Mouse (Mus musculus) lung, embryonic 16.5 days (tissue): ENCODE measurements around the gene Ap3m1. TPM values are rescaled to one million over a fixed set of nuclear protein-coding genes. Genes with fewer than 3 reads are reported as not detected.

Experiments
- ATAC-seq: fragments of 200-750 bp; cut with Nextera tagmentation; 2 replicates; pipeline ENCODE4 v1.8.0; 2017; ENCODE audit warnings: low read depth, mild to moderate bottlenecking, moderate library complexity
- H3K27ac ChIP-seq: fragments of 300-500 bp; sonication (generic); 2 replicates; pipeline ENCODE4 v1.5.1; 2014; ENCODE audit warnings: mild to moderate bottlenecking, control low read depth, low read length
- H3K27me3 ChIP-seq: fragments of 300-500 bp; sonication (generic); 2 replicates; pipeline ENCODE4 v1.6.1; 2014; ENCODE audit warnings: low read depth, low read length, mixed read lengths; ENCODE audit not compliant: control insufficient read depth, insufficient read depth
- H3K36me3 ChIP-seq: fragments of 300-500 bp; sonication (generic); 2 replicates; pipeline ENCODE4 v1.6.1; 2014; ENCODE audit warnings: low read length; ENCODE audit not compliant: control insufficient read depth, insufficient read depth
- H3K4me1 ChIP-seq: fragments of 300-500 bp; sonication (generic); replicated peaks from 2 replicates; pipeline ENCODE4 v1.6.1; 2014; ENCODE audit warnings: low read length, mixed read lengths; ENCODE audit not compliant: control insufficient read depth, insufficient read depth
- H3K4me2 ChIP-seq: fragments of 300-500 bp; sonication (generic); 2 replicates; pipeline ENCODE4 v1.6.1; 2014; ENCODE audit warnings: low read depth, low read length, control low read depth
- H3K4me3 ChIP-seq: fragments of 300-500 bp; sonication (generic); 2 replicates; pipeline ENCODE4 v1.5.1; 2014; ENCODE audit warnings: mild to moderate bottlenecking, low read length, control low read depth
- H3K9ac ChIP-seq: fragments of 300-500 bp; sonication (generic); 2 replicates; pipeline ENCODE4 v1.6.1; 2014; ENCODE audit warnings: low read length, control low read depth
- H3K9me3 ChIP-seq: fragments of 300-500 bp; sonication (generic); 2 replicates; pipeline ENCODE4 v1.6.1; 2016; ENCODE audit warnings: low read length; ENCODE audit not compliant: control insufficient read depth
- WGBS: fragments of 180-500 bp; shearing (Covaris S2); extraction: QIAGEN DNeasy Blood & Tissue Kit; methylation state at CpG from one replicate; pipeline ENCODE4 v1.1.7; 2014; 5-methylcytosine and 5-hydroxymethylcytosine counted together
- polyA plus RNA-seq: library from polyadenylated mRNA; unstranded; fragments of >200 nt; fragmentation: Nextera tagmentation; extraction: Ambion mirVana; gene quantifications from 2 replicates; pipeline ENCODE4 v1.2.1, GENCODE M21; 2015

Gene Ap3m1
- polyA plus RNA-seq, 1 experiment from 2014 or later: 83.5 TPM

- H3K27me3 ChIP-seq: no peaks in the 10 kb centered on the region
- ATAC-seq: no peak
- no peak overlapping the region for H3K27ac ChIP-seq
Observed at GRCm38 (mm10) chr14:21053586-21053985, 1.3 kb upstream of the Ap3m1 start.

GRCm38 (mm10) chr14:21053151-21053550, 843 bp upstream of the Ap3m1 start:
- no peak for ATAC-seq
- Histone ChIP-seq H3K9me3 (no peaks in the 10 kb centered on the region), H3K36me3 (no peaks in the 10 kb centered on the region; the same call in 1 of the 2 replicates), H3K4me1 (peaks cover 14% of the 10 kb centered on the region; the same call in 1 of the 2 replicates), H3K4me3 (peak overlapping the region; percentile 95), H3K9ac (peak overlapping the region; percentile 85), H3K27me3 (no peaks in the 10 kb centered on the region), H3K4me2 (peak overlapping the region; percentile 62), H3K27ac (peak overlapping the region; percentile 86)
- WGBS: 3% methylated on average over 8 of the region's 8 CpGs

More at GRCm38 (mm10) chr14:21053586-21053985, 1.3 kb upstream of the Ap3m1 start:
- H3K4me2 ChIP-seq: peak overlapping the region; percentile 62
- WGBS: 39% methylated on average over 7 of the region's 7 CpGs
- peaks cover 14% of the 10 kb centered on the region; the same call in 1 of the 2 replicates for H3K4me1 ChIP-seq
- no peaks in the 10 kb centered on the region; the same call in 1 of the 2 replicates for H3K36me3 ChIP-seq
- no peaks in the 10 kb centered on the region for H3K9me3 ChIP-seq
- peak overlapping the region; percentile 85; the same call in 1 of the 2 replicates for H3K9ac ChIP-seq
- peak overlapping the region; percentile 95 for H3K4me3 ChIP-seq

- Histone ChIP-seq H3K4me3 (peak overlapping the region; percentile 95), H3K36me3 (no peaks in the 10 kb centered on the region; the same call in 1 of the 2 replicates), H3K27me3 (no peaks in the 10 kb centered on the region), H3K4me1 (peaks cover 14% of the 10 kb centered on the region; the same call in 1 of the 2 replicates), H3K9me3 (no peaks in the 10 kb centered on the region), H3K4me2 (peak overlapping the region; percentile 62), H3K27ac (peak overlapping the region; percentile 86), H3K9ac (peak overlapping the region; percentile 85)
- WGBS: under 1% methylated on average over 22 of the region's 25 CpGs
- peak; percentile 78 for ATAC-seq
Observed at GRCm38 (mm10) chr14:21052781-21053130, 448 bp upstream of the Ap3m1 start.

- peak overlapping the region; percentile 85 for H3K27ac ChIP-seq
- no peak; the same call in 1 of the 2 replicates for ATAC-seq
- H3K36me3 ChIP-seq: no peaks in the 10 kb centered on the region
- no peaks in the 10 kb centered on the region for H3K27me3 ChIP-seq
- H3K4me1 ChIP-seq: peaks cover 14% of the 10 kb centered on the region; the same call in 1 of the 2 replicates
- H3K9me3 ChIP-seq: no peaks in the 10 kb centered on the region
- H3K9ac ChIP-seq: peak overlapping the region; percentile 85
- H3K4me3 ChIP-seq: peak overlapping the region; percentile 95
- H3K4me2 ChIP-seq: peak overlapping the region; percentile 62
- 4% methylated on average over 28 of the region's 28 CpGs for WGBS
Observed at GRCm38 (mm10) chr14:21051380-21052111, 762 bp downstream of the Ap3m1 start.

GRCm38 (mm10) chr14:21050734-21051133, 1.6 kb downstream of the Ap3m1 start:
- peaks cover 14% of the 10 kb centered on the region; the same call in 1 of the 2 replicates for H3K4me1 ChIP-seq
- no peak overlapping the region for H3K4me3 ChIP-seq
- no peak overlapping the region for H3K9ac ChIP-seq
- no peak for ATAC-seq
- no peak overlapping the region for H3K27ac ChIP-seq
- no peaks in the 10 kb centered on the region for H3K36me3 ChIP-seq
- WGBS: 74% methylated on average over 3 of the region's 3 CpGs
- H3K27me3 ChIP-seq: no peaks in the 10 kb centered on the region
- 0 out of 2 replicates have a peak overlapping the region, but pooled peaks have one; percentile 62 for H3K4me2 ChIP-seq
- H3K9me3 ChIP-seq: no peaks in the 10 kb centered on the region

- ATAC-seq: no peak
- no peak overlapping the region for H3K4me2 ChIP-seq
- no peak overlapping the region for H3K27ac ChIP-seq
- H3K27me3 ChIP-seq: no peaks in the 10 kb centered on the region
- H3K36me3 ChIP-seq: peaks cover 2% of the 10 kb centered on the region; the same call in 1 of the 2 replicates
- H3K9me3 ChIP-seq: no peaks in the 10 kb centered on the region
- no peak overlapping the region for H3K4me3 ChIP-seq
- H3K4me1 ChIP-seq: peaks cover 11% of the 10 kb centered on the region; the same call in 1 of the 2 replicates
- no peak overlapping the region for H3K9ac ChIP-seq
Observed at GRCm38 (mm10) chr14:21048879-21049278, 3.4 kb downstream of the Ap3m1 start.

- no peak overlapping the region for H3K27ac ChIP-seq
- H3K4me3 ChIP-seq: no peak overlapping the region
- H3K4me2 ChIP-seq: no peak overlapping the region
- H3K9ac ChIP-seq: no peak overlapping the region
- no peaks in the 10 kb centered on the region for H3K27me3 ChIP-seq
- H3K4me1 ChIP-seq: 0 out of 2 replicates have a peak, but pooled peaks cover 4% of the 10 kb centered on the region
- WGBS: 87% methylated on average over 2 of the region's 2 CpGs
- H3K36me3 ChIP-seq: peaks cover 2% of the 10 kb centered on the region; the same call in 1 of the 2 replicates
- ATAC-seq: no peak
- no peaks in the 10 kb centered on the region for H3K9me3 ChIP-seq
Observed at GRCm38 (mm10) chr14:21047840-21048239, 4.5 kb downstream of the Ap3m1 start.

- H3K36me3 ChIP-seq: peaks cover 24% of the 10 kb centered on the region
Observed at GRCm38 (mm10) chr14:21039623-21040022, 12.7 kb downstream of the Ap3m1 start.

GRCm38 (mm10) chr14:21039077-21039476, 13.2 kb downstream of the Ap3m1 start:
- Histone ChIP-seq H3K4me3 (no peak overlapping the region), H3K36me3 (peaks cover 24% of the 10 kb centered on the region), H3K27ac (no peak overlapping the region), H3K4me2 (no peak overlapping the region), H3K9me3 (no peaks in the 10 kb centered on the region), H3K9ac (no peak overlapping the region), H3K4me1 (no peaks in the 10 kb centered on the region), H3K27me3 (no peaks in the 10 kb centered on the region)
- no peak for ATAC-seq
- 49% methylated on average over 12 of the region's 12 CpGs for WGBS

More at GRCm38 (mm10) chr14:21039623-21040022, 12.7 kb downstream of the Ap3m1 start:
- Histone ChIP-seq H3K27me3 (no peaks in the 10 kb centered on the region), H3K4me2 (no peak overlapping the region), H3K9me3 (no peaks in the 10 kb centered on the region), H3K9ac (no peak overlapping the region), H3K4me3 (no peak overlapping the region), H3K27ac (peak overlapping the region; percentile 7; the same call in 1 of the 2 replicates), H3K4me1 (no peaks in the 10 kb centered on the region)
- no peak for ATAC-seq
- WGBS: 56% methylated on average over 4 of the region's 4 CpGs
